Mouse (Mus musculus) lung, postnatal 0 days (tissue): ENCODE data around the gene Catsper4. TPM values are rescaled to one million over a fixed set of nuclear protein-coding genes. Genes with fewer than 3 reads are reported as not detected.

Experiments used
- ATAC-seq: fragments of 200-750 bp; cut with Nextera tagmentation; 2 replicates; pipeline ENCODE4 v1.8.0; 2017; ENCODE audit warnings: moderate library complexity
- DNase-seq: peaks from one replicate; pipeline ENCODE4 v3.0.0-alpha.2; 2016; ENCODE audit warnings: low spot score
- H3K27ac ChIP-seq: fragments of 300-500 bp; sonication (generic); 2 replicates; pipeline ENCODE4 v1.5.1; 2014; ENCODE audit warnings: antibody characterized with exemption, mild to moderate bottlenecking, low read length, mixed read lengths
- H3K27me3 ChIP-seq: fragments of 300-500 bp; sonication (generic); replicated peaks from 2 replicates; pipeline ENCODE4 v1.6.1; 2014; ENCODE audit warnings: low read length, mixed read lengths; ENCODE audit not compliant: insufficient read depth
- H3K36me3 ChIP-seq: fragments of 300-500 bp; sonication (generic); 2 replicates; pipeline ENCODE4 v1.6.1; 2014; ENCODE audit warnings: low read length, mixed read lengths; ENCODE audit not compliant: insufficient read depth
- H3K4me1 ChIP-seq: fragments of 300-500 bp; sonication (generic); 2 replicates; pipeline ENCODE4 v1.6.1; 2014; ENCODE audit warnings: antibody characterized with exemption, low read depth, low read length, mixed read lengths; ENCODE audit not compliant: insufficient read depth
- H3K4me2 ChIP-seq: fragments of 300-500 bp; sonication (generic); replicated peaks from 2 replicates; pipeline ENCODE4 v1.6.1; 2014; ENCODE audit warnings: low read depth, mild to moderate bottlenecking, low read length, moderate library complexity, mixed read lengths
- H3K4me3 ChIP-seq: fragments of 300-500 bp; sonication (generic); 2 replicates; pipeline ENCODE4 v1.5.1; 2014; ENCODE audit warnings: low read depth, low read length
- H3K9ac ChIP-seq: fragments of 300-500 bp; sonication (generic); replicated peaks from 2 replicates; pipeline ENCODE4 v1.6.1; 2014; ENCODE audit warnings: low read depth, mild to moderate bottlenecking
- H3K9me3 ChIP-seq: fragments of 300-500 bp; sonication (generic); 2 replicates; pipeline ENCODE4 v1.6.1; 2016; ENCODE audit warnings: low read length, mixed read lengths
- CTCF ChIP-seq: IDR thresholded peaks from 2 replicates; pipeline ENCODE4 v1.5.1; 2016; ENCODE audit warnings: antibody characterized with exemption, mild to moderate bottlenecking
- EP300 ChIP-seq: IDR thresholded peaks from 2 replicates; pipeline ENCODE4 v1.6.1; 2016; ENCODE audit warnings: antibody characterized with exemption, mild to moderate bottlenecking, control low read depth
- WGBS: fragments of 180-500 bp; shearing (Covaris S2); extraction: QIAGEN DNeasy Blood & Tissue Kit; methylation state at CpG from one replicate; pipeline ENCODE4 v1.1.7; 2014; 5-methylcytosine and 5-hydroxymethylcytosine counted together
- polyA plus RNA-seq: library from polyadenylated mRNA; unstranded; fragments of >200 nt; fragmentation: Nextera tagmentation; extraction: Ambion mirVana; gene quantifications from 2 replicates; pipeline ENCODE4 v1.2.1, GENCODE M21; 2015

The Catsper4 gene
- polyA plus RNA-seq, 1 experiment from 2014 or later: 0.25 TPM

- Histone ChIP-seq H3K9ac (peak within 1 kb of the TSS; percentile 65), H3K4me2 (peak within 1 kb of the TSS; percentile 96), H3K9me3 (no peaks in the 10 kb centered on the region), H3K36me3 (no peaks in the 10 kb centered on the region), H3K27ac (no peak within 1 kb of the TSS), H3K4me3 (peak within 1 kb of the TSS; percentile 70), H3K27me3 (no peaks in the 10 kb centered on the region; the same call in 1 of the 2 replicates), H3K4me1 (peaks cover 5% of the 10 kb centered on the region; the same call in 1 of the 2 replicates)
- TF ChIP-seq EP300: no peak
- peak; percentile 82 for TF ChIP-seq CTCF
- ATAC-seq (peak; percentile 89), DNase-seq (peak; percentile 94)
- under 1% methylated on average over 60 of the region's 60 CpGs for WGBS
Observed at GRCm38 (mm10) chr4:134245148-134245843, 18.1 kb upstream of the Catsper4 start, which contains the start of gene Zfp593. TSS of gene Zfp593 (minus strand) at chr4:134245592.

- WGBS: 94% methylated on average over 17 of the region's 17 CpGs
- Histone ChIP-seq H3K4me2 (peak within 1 kb of the TSS; percentile 96), H3K36me3 (no peaks in the 10 kb centered on the region), H3K9ac (no peak within 1 kb of the TSS), H3K4me1 (peaks cover 8% of the 10 kb centered on the region), H3K27me3 (no peaks in the 10 kb centered on the region), H3K27ac (no peak within 1 kb of the TSS), H3K4me3 (no peak within 1 kb of the TSS), H3K9me3 (no peaks in the 10 kb centered on the region)
- DNase-seq: no peak
- TF ChIP-seq EP300 (no peak), CTCF (no peak)
- no peak for ATAC-seq
Observed at GRCm38 (mm10) chr4:134243516-134244250, 16.5 kb upstream of the Catsper4 start, which contains the start of gene E130218I03Rik. TSS of gene E130218I03Rik (plus strand) at chr4:134243662.

- no peak for DNase-seq
- H3K4me2 ChIP-seq: peak overlapping the region; percentile 50
- no peak overlapping the region for H3K27ac ChIP-seq
- ATAC-seq: no peak
- H3K36me3 ChIP-seq: no peaks in the 10 kb centered on the region
- H3K9ac ChIP-seq: no peak overlapping the region
- H3K4me3 ChIP-seq: 0 out of 2 replicates have a peak overlapping the region, but pooled peaks have one; percentile 38
- TF ChIP-seq EP300: no peak
- 0 out of 2 replicates have a peak, but pooled peaks have one; percentile 10 for TF ChIP-seq CTCF
- 13% methylated on average over 10 of the region's 10 CpGs for WGBS
- H3K9me3 ChIP-seq: no peaks in the 10 kb centered on the region
- H3K27me3 ChIP-seq: no peaks in the 10 kb centered on the region
- H3K4me1 ChIP-seq: peaks cover 4% of the 10 kb centered on the region
Observed at GRCm38 (mm10) chr4:134238686-134239085, 11.5 kb upstream of the Catsper4 start.

GRCm38 (mm10) chr4:134238279-134238651, 11.1 kb upstream of the Catsper4 start, which contains the start of gene Cnksr1:
TSS of gene Cnksr1 (minus strand) at chr4:134238399.
- Histone ChIP-seq H3K9me3 (no peaks in the 10 kb centered on the region), H3K4me1 (peaks cover 4% of the 10 kb centered on the region), H3K27ac (peak within 1 kb of the TSS; percentile 91), H3K36me3 (no peaks in the 10 kb centered on the region), H3K4me2 (peak within 1 kb of the TSS; percentile 50), H3K9ac (peak within 1 kb of the TSS; percentile 37; the same call in 1 of the 2 replicates), H3K27me3 (no peaks in the 10 kb centered on the region), H3K4me3 (peak within 1 kb of the TSS; percentile 38)
- ATAC-seq (peak; percentile 99), DNase-seq (peak; percentile 95)
- no peak for TF ChIP-seq CTCF
- no peak for TF ChIP-seq EP300
- 2% methylated on average over 16 of the region's 18 CpGs for WGBS

- Histone ChIP-seq H3K4me3 (peak overlapping the region; percentile 38), H3K4me2 (peak overlapping the region; percentile 50), H3K27ac (peak overlapping the region; percentile 91), H3K27me3 (no peaks in the 10 kb centered on the region), H3K4me1 (peaks cover 4% of the 10 kb centered on the region), H3K36me3 (0 out of 2 replicates have a peak, but pooled peaks cover 1% of the 10 kb centered on the region), H3K9me3 (no peaks in the 10 kb centered on the region), H3K9ac (peak overlapping the region; percentile 37; the same call in 1 of the 2 replicates)
- DNase-seq (peak; percentile 64), ATAC-seq (peak; percentile 65)
- TF ChIP-seq CTCF (no peak), EP300 (peak; percentile 34; the same call in 1 of the 2 replicates)
- 12% methylated on average over 19 of the region's 19 CpGs for WGBS
Observed at GRCm38 (mm10) chr4:134237582-134238278, 10.5 kb upstream of the Catsper4 start.

- Histone ChIP-seq H3K4me3 (no peak overlapping the region), H3K9ac (no peak overlapping the region), H3K4me1 (peaks cover 4% of the 10 kb centered on the region), H3K4me2 (no peak overlapping the region), H3K27me3 (no peaks in the 10 kb centered on the region), H3K27ac (no peak overlapping the region), H3K36me3 (0 out of 2 replicates have a peak, but pooled peaks cover 4% of the 10 kb centered on the region), H3K9me3 (no peaks in the 10 kb centered on the region)
- TF ChIP-seq CTCF (no peak), EP300 (no peak)
- ATAC-seq (no peak), DNase-seq (no peak)
- 79% methylated on average over 5 of the region's 5 CpGs for WGBS
Observed at GRCm38 (mm10) chr4:134234876-134235275, 7.7 kb upstream of the Catsper4 start.
